Mouse (Mus musculus) right cerebral cortex, postnatal 36 days (tissue): ENCODE data around the gene Dnhd1.
"Not testable (repeated sequence)": the region's sequence is repeated elsewhere in the genome, so short reads cannot be mapped to it uniquely, and the experiment has no call there.

Source experiments
- DNase-seq, 2 experiments: peaks; one replicate each; pipeline ENCODE4 v3.0.0; 2022; ENCODE audit warnings: low spot score in 2 of 2, mixed read lengths in 1 of 2

Dnhd1 gene

DNA sequence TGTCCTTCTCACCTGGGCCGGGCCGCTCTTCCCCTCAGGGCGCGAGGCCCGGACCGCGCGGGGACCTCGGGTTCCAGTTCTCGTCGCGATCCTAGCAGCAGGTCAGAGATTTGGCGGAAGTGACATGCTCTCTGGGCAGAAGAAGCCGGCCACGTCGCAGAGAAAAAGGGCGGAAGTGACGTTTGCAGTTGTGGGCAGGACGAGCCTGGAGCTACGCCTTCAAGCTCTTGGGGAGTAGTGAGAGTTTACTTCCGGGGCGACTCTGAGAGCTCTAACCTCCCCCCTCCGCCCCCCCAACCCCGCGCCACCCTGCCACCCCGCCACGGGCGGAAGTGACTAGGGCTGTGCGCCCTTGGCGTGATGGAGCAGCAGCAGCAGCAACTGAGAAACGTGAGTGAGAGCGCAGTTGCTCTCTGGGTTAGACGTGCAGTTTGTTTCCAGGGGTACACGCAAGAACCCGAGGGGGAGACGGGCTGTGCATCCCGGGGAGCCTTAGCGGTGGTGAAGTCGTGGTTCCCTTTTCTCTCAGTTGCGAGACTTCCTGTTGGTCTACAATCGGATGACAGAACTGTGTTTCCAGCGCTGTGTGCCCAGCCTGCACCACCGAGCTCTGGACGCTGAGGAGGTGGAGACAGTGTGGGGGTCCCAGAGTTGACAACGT, 10.3 kb upstream of the Dnhd1 start, which contains the start of the genes Arfip2 and Gm45799:
TSS of gene Arfip2 (minus strand) at position 184 of the 661 bp plus-strand sequence.
TSS of gene Gm45799 (plus strand) at position 320 of the 661 bp plus-strand sequence.
- peak; percentile 96 to 99 for DNase-seq

DNA sequence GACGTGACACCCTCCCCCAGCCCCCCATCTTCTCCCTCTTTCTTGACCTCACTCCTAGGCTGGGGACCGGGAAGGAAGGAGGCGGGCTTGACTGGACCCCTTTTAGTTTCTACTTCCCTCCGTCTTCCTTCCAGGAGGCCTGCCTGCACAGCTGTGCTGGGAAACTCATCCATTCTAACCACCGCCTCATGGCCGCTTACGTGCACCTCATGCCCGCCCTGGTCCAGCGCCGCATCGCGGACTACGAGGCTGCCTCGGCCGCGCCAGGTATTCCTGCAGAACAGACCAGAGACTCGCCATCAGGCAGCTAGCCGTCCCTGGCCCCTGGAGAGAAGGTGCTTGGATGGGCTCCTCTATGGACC, 9.8 kb upstream of the Dnhd1 start:
- no peak for DNase-seq

DNA sequence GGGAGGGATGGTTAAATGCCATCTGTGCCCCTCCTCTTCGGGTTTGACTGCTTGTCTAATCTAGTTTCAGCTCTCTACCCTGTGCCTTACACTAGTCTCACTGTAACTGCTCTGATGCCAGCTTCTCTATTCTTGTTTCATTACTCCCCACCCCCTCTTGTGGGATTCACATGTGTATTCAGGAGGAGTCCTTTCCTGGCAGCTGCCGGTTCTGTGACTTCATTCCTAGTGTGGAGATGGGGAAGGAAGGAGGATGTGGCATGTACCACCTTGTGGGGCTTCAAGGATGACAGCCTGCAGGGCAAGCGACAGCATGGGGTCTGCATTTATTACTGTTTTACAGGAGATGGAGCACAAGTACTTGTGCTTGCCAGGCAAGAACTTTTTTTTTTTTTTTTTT, 8.7 kb upstream of the Dnhd1 start:
- DNase-seq = no peak

DNA sequence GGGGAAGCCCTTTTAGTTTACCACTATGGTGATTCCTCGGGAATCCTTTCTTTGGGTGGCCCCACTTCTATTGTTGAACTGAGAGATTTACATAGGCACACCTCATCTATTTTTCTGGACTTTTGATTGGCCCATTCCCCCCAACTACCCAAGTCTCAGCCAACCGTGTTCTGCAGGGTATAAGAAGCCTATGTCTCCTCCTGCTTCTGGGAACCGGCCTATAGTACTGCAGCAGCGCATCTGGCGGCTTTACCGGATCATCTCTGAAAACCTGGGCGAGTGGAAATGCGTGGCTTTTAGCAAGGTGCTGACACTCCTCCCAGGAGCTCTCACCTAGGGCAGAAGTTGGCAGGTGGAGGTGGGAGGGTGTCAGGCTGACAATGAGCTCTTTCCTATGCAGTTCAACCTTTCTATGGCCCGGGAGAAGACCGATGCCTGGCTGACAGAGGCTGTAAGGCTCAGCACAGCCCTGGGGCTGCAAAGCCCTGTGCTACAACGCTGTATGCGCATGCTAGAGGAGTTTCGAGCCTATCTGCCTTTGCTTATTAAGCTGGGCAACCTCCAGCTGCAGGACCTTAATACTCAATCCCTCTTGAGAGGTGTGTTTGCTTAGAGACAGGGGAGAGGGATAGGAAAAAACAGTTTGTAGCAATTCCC, 35.0 kb downstream of the Dnhd1 start:
- DNase-seq = no peak

DNA sequence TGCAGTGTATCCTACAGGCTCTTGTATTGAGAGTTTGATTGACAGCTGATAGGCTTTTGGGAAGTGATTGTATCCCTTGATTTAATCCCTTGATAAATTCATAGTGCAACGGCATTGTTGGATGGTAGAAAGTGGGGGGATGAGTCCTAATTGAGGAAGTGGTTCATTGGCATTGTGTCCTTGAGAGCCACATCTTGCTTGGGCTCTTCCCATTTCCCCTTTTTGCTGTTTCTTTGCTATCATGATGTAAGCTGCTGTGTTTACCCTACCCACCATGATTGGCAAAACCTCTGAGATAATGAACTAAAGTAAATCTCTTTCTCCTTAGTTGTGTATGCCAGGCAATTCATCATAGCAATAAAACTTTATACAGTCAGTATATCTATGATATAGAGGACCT, 40.2 kb downstream of the Dnhd1 start:
- DNase-seq = no peak

DNA sequence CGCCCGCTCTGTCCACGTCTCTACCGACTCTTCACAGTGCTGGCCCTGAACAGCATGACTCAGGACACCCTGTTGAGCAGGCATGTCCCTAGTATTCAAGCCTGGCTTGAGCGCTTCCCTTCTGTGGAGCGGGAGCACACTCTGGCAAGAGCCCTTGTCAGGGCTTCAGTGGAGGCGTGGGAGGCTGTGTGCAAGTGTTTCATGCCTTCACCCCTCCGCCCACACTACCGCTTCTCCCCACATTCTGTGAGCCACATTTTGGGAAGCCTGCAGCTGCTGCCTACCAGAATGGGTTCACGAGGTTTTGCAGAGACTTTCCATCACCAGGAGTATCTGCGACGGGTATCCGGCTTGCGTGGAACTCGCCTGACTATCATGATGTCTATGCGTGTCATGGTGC, 52.6 kb downstream of the Dnhd1 start:
- peak in 1 of 2 experiments; percentile 63 for DNase-seq

DNA sequence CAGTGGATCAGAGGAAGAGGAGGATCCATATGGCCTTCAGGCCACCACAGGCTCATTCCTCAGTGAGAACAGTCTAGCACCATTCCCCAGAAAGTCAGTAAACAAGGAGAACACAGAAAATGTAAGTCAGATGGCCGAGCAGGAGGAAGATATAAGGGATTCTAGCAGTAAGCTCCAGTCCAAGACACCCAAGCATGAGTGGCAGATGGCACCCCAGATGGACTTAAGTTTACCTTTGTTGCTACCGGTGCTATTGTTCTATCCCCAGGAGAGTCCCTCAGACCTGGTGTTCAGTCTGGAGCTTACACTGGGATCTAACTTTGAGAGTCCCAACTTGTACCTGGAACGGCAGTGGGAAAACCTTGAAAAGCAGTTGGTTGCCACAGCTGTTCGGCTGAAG, 53.2 kb downstream of the Dnhd1 start:
- DNase-seq = no peak

DNA sequence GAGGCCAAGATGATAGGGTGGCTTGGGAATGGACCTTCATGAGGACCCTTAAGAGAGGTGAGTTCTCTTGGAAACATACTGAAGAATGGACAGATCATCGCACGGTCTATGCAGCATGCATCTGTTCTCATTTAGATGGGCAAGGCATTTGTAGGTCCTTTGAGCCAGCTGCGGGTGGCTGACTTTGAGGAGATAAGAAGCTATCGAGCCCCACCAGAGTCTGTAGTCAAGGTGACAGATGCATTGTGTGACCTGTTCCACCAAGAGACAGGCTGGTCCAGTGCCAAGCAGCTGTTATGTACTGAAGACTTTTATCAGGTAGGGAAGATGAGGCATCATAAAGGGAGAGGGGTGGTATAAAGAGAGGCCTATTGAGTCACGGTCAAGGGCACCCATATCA, 58.1 kb downstream of the Dnhd1 start:
- no peak for DNase-seq

DNA sequence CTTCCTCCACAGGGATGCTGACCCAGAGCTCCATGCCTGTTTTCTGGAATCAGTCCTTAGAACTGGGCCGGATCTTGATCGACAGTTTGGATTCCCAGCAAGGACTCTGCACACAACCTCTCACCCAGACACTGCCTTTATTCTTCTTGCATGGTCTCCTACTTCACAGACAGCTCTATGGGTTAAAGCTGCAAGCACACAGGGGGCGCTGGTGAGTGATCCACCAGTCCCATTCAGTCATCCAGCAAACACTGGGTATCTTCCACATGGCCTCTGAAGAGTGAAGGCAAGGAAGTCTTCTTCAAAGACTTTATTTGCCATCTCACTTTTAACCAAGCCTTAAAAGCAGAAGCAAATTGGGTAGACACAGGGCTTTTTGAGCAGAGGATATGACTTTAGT, 64.7 kb downstream of the Dnhd1 start:
- no peak for DNase-seq

DNA sequence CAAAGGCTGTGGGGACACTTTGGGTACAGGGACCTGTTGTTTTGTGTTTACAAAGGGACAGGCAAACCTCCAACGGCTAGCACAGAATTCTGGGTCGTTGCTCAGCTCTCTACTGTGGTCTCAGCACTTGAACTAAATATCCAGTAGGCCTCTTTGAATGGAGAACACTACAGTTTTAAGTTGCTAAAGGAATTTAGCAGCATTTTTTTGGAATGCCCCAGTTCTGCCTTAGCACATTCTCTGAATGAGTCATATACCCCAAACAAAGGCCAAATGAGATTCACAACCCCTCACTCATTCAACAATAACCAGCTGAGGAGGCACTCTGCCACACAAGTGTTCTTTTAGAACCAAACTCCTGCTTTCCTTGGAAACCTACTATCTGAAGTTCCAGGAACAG, 71.3 kb downstream of the Dnhd1 start:
- no peak for DNase-seq

DNA sequence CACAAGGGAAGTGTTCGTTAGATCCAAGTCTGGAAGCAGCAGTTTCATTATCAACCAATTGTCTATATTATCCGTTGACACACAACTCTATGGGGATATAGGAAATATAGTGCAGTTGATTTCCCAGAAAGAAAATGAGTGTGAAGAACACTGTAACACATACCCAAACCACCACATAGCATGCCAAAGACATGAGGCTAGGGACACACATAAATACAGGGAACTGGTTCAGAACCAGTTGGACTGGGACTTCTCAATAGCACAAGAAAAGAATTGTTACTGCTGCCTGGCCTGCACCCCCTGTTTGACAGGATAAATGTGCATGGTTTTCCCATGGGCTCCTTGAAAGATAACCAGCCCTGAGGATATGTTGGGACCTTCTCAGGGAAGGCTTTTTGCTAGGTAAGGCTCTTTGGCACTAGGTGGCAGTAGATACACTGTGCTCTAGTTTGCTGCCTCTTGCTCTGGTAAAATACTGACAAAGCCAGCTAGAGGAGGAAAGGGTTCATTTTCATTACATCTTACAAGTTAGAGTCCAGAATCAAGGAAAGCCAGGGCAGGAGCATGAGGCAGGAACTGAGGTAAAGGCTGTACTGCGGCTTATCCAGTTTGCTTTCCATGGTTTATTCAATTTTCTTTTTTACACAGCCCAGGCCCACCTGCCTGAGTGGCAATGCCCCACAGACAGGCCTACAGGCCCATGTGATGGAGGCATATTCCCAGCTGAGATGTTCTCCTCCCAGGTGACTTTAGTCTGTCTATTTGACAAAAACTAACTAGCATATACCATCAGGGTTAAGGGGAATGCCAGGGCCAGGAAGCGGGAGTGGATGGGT, 75.7 kb downstream of the Dnhd1 start:
- peak; percentile 41 to 60 for DNase-seq

DNA sequence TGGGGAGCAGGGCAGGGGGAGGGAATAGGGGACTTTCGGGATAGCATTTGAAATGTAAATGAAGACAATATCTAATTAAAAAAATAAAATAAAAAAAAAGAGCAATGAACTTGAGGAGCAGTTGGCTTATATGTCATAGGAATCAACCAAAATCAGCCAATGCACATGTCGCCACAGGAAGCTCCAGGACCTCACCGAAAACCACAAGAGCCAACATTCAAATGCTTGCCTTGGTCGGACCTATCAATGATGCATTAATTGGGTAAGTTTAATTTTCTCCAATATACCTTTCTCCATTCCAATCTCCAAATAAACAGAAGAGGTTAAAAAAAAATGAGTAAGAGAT, 76.3 kb downstream of the Dnhd1 start:
- DNase-seq = no peak

DNA sequence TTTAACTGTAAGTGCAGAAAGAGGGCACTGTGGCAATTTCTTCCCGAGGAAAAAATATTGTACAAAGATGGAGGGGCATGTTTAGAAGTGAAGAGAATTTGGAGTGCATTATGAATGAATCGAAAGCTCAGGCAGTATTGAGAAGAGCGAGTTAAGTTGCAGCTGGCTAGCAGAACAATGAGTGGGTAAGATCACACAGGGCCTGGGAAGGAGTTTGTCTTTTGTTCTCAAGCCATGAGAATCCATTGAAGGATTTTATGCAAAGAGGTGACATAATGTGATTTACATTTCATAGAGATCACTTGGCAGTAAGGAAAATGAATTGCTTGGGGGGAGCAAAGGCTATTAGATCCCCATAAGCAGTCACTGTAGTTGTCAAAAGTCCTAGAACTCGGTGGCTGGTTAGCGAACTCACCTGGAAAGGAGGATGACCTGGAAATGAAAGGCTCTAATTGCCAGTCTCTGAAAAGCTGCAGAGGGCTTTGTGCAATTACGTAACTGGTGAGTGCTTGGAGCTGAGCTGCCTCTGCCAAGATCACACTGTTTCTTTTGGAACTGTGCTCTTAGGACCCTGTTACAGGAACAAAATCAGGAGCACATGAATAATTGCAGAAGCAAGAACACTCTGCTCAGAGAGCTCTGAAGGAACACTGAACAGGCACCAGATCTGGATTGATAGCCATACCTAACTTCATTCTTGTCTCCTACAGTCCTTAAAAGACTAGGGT, 78.2 kb downstream of the Dnhd1 start:
- DNase-seq = no peak

DNA sequence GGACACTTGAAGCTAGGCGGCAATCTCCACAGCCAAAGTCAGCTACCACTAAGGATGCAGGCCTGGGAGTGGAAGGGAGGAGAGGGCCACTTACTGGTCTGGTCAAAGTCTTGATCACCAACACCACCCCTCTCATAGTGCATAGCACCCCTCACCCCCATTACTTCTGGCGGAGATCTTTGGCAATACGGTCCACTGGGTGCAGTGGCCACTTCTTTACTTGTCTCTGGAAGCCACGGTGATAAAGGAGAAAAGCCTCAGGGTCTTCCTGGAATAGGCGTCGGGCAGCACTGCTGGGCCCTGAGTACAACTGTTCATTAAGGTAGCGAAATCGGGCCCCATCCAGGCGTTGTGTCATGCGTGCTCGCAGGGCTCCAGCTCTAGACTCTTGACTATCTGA, 83.2 kb downstream of the Dnhd1 start:
- no peak for DNase-seq

DNA sequence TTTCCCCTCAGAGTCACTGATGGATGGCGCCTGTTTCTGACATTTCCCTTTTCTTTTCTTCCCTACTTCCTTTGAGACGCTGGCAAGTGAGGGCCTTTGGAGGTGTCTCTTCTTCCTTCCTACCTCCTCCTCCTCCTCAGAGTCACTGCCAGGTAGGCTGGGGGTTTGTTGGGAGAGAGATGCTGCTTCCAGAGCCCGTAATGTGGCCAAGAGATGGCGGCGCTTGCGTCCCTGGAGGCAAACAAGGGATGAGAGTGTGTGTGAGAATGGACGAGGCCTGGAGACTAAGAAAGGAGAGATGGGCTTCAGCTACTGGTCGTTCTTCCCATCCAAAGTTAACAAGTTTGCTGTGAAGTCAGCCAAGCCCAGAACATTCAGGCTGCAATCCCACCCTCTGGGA, 84.2 kb downstream of the Dnhd1 start:
- no peak for DNase-seq

DNA sequence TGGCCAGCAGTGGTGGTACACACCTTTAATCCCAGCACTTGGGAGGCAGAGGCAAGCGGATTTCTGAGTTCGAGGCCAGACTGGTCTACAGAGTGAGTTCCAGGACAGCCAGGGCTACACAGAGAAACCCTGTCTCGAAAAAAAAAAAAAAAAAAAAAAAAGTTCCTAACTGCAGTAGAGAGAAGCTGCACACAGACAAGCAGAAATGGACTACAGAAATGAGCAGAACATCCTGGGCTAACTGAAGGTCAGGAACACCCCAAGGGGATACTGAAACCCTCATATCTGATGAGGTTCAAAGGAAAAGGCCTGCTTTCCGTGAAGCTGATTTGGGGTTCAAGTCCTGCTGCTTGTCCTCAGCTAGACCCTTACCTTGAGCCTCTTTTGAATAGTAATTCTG, 84.8 kb downstream of the Dnhd1 start:
- DNase-seq = not testable (repeated sequence)

DNA sequence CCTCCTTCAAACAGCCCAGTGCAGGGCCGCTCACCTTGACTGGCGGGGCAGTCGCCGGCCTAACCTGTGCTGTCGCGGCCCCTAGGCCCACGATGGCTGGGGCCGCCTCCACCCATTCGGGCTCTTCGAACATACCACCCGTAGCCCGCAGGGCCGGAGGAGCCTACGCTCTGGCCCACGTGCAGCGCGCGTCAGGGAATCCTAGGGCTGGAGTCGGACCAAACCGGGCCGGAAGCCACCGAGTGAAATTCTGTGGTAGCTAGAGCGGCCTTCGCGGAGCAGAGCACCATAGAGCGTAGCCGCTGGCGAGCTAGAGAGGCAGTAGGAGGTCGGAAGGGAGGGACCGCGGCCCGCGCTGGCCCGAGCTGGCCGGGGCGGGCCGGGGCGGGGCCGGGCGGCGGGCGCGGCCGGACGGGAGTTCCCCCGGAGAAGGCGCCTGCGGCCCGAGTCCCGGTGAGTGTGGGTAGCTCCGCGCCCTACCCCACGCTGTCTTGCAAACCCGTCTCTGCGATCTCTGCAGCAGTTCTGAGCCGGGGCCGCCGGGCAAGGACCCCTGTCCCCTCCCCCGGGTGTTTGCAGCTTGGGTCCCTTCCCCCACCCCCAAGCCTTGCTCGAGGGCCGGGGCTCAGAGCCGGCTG, 85.8 kb downstream of the Dnhd1 start, which contains the start of gene Ilk:
TSS of gene Ilk (plus strand) at position 329 of the 638 bp plus-strand sequence.
- peak; percentile 89 to 91 for DNase-seq

DNA sequence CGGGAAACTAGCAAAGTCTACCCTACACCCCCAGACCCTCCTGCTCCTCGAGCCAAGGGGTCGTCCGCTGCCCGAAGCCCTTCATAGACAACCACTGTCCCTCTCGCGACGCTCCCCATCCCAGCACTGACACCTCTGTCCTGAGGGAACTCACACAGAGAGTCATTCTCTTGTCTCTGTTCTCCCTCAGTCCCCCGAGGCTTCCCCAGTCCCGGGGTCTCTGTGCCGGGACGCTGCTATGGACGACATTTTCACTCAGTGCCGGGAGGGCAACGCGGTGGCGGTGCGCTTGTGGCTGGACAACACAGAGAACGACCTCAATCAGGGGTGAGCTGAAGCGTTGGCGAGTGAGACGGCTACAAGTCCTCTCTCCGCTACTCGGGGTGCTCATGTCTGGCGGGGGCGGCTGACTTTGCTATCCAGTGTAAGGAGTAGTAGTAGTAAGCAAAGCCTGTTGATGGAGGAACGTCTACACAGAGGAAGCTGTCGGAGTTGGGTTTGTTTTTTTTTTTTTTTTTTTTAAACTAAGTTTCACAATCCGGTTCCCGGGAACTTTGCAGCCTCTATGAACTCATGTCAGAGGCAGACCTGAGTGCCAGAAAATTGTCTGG, 86.4 kb downstream of the Dnhd1 start, which contains the start of gene Rrp8:
TSS of gene Rrp8 (minus strand) at position 475 of the 611 bp plus-strand sequence.
- no peak for DNase-seq

DNA sequence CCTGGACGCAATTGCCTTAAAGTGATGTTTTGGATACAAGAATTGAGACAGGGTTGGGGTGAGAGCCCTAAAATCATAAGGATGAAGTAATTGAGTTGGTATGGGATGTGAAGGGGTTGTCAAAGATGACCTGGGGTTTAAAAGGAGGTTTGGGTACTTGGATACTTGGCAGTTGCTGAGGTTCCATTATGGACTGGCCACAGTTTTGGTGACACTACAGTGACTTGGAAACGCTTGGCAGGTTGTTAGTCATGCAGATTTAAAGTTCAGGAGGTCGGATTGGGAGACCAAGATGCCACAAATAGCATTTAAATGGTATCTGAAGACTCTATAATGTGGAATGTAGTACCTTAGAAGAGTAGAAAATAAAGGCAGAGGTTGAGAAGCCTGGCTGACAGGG, 87.0 kb downstream of the Dnhd1 start:
- no peak for DNase-seq

DNA sequence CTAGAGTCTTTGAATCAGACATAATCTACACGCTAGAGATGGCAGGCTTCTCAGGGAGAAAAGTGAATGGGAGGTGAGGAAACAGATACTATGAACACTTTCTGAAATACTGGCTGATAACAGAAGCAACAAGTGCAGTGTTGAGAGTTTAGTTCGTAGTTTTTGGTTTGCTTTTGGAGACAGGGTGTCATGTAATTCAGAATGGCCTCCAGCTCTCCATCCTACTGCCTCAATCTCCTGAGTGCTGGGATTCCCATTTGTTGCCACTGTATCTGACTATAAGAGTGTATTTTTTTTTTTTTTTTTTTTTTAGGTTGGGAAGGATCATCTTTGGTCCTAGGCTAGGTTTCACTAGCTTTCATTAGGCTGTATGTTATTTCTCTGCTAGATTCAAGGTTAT, 87.7 kb downstream of the Dnhd1 start:
- DNase-seq = no peak

DNA sequence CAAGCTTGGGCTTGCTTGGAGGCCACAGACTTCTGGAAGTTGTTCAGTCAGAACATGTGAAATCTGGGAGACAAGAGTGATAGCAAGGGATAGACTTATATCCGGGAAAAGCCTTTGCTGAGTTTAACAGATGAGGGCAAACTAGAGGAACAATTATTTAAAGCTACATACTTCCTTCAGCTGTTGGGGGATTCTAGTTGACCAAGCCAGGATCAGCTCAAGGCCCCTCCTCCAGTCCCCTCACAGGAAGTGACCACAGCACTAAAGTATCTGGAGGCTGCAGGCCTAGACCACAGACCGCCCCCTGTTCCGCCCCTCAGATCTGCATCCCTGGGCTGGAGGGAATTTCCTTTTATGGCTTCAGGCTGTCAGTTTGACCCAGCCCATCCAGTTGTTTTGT, 88.3 kb downstream of the Dnhd1 start:
- DNase-seq = no peak
